Mouse (Mus musculus): ENCODE measurements around the gene Slc22a13. TPM values are rescaled to one million over a fixed set of nuclear protein-coding genes. Genes with fewer than 3 reads are reported as not detected.

Gene Slc22a13
- polyA plus RNA-seq, 1 experiment from 2014 or later = not detected

- ATAC-seq (ENCODE audit: low FRiP score, low read depth) = no peak
- H3K4me2 ChIP-seq (replicated peaks) = no peak overlapping the region
- H3K36me3 ChIP-seq = no peaks in the 10 kb centered on the region
- no peaks in the 10 kb centered on the region for H3K4me1 ChIP-seq
- H3K9me3 ChIP-seq = no peaks in the 10 kb centered on the region
- no peak overlapping the region for H3K27ac ChIP-seq (replicated peaks)
- no peak overlapping the region for H3K4me3 ChIP-seq
- no peak overlapping the region for H3K9ac ChIP-seq (replicated peaks)
- 26% methylated on average over 5 of the region's 5 CpGs for WGBS
- H3K27me3 ChIP-seq = peaks cover 5% of the 10 kb centered on the region; the same call in 1 of the 2 replicates
These were observed 59.3 kb downstream of the Slc22a13 start for GRCm38 (mm10) chr9:119149601-119150000.

DNA sequence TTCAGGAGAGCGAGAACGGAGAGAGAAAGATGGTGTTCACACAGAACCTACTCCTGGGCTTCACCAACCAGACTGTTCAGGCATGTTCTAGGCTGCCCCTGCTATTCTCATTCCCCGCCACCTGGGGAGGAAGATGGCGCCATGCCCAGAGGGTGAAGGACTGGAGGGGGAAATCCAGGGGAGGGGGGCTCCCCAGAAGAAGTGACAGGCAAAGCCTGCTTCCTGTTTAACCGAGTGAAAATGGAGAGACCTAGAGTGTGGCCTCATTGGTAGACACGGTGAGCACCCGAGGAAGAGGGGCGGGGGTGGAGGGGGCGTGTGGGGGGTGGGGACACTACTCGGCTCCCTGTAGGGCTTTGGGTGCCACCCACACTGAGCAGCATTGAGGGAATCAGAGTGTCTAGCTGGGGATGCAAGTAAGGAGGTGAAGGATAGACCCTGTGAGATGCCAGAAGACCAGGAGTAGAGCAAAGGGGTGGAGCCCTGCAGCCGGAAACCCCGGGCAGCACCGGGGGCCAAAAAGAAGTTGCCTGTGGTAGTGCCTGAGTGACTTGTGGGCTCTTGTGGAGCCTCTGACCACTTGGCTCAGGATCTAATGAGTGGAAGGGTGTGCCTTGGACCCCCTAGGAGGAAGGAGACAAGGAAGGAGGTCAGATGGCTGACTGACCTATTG is 62.7 kb downstream of the Slc22a13 start:
- no peak for ATAC-seq (ENCODE audit: low FRiP score, low read depth)
- WGBS = 85% methylated on average over 13 of the region's 13 CpGs
- H3K9ac ChIP-seq (replicated peaks) = no peak overlapping the region

GRCm38 (mm10) chr9:119145638-119146037 is 63.3 kb downstream of the Slc22a13 start:
- 70% methylated on average over 6 of the region's 6 CpGs for WGBS
- 0 out of 2 replicates have a peak, but pooled peaks cover 3% of the 10 kb centered on the region for H3K27me3 ChIP-seq
- H3K4me3 ChIP-seq = no peak overlapping the region
- H3K4me1 ChIP-seq = no peaks in the 10 kb centered on the region
- no peak overlapping the region for H3K27ac ChIP-seq (replicated peaks)
- no peak overlapping the region for H3K4me2 ChIP-seq (replicated peaks)
- no peaks in the 10 kb centered on the region for H3K9me3 ChIP-seq
- no peak overlapping the region for H3K9ac ChIP-seq (replicated peaks)
- H3K36me3 ChIP-seq = no peaks in the 10 kb centered on the region
- ATAC-seq (ENCODE audit: low FRiP score, low read depth) = no peak

More for the DNA sequence above, 62.7 kb downstream of the Slc22a13 start:
- H3K27ac ChIP-seq (replicated peaks) = no peak overlapping the region
- no peaks in the 10 kb centered on the region for H3K36me3 ChIP-seq
- H3K4me2 ChIP-seq (replicated peaks) = no peak overlapping the region
- H3K4me1 ChIP-seq = no peaks in the 10 kb centered on the region
- H3K27me3 ChIP-seq = 0 out of 2 replicates have a peak, but pooled peaks cover 3% of the 10 kb centered on the region
- H3K4me3 ChIP-seq = no peak overlapping the region
- no peaks in the 10 kb centered on the region for H3K9me3 ChIP-seq

DNA sequence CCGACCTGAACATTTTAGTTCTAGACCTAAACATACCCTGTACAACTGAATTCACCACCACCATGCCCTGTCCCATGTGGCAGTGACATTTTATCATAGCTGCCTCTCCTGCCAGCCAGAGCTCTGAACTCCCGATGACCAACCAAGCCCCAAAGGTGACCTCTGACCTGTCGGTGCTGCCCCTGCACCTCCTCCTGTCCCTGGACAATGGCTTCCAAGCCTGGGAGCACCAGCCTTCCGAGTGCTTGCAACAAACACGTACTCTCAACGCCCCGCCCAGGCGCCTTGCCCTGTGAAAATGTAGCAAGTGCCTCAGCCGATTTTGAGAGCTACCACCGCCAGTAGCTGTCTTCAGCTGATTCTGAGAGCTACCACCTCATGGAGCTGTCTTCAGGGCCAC is 63.8 kb downstream of the Slc22a13 start:
- H3K27ac ChIP-seq (replicated peaks) = no peak overlapping the region
- H3K27me3 ChIP-seq = 0 out of 2 replicates have a peak, but pooled peaks cover 3% of the 10 kb centered on the region
- no peak overlapping the region for H3K9ac ChIP-seq (replicated peaks)
- H3K4me3 ChIP-seq = no peak overlapping the region
- ATAC-seq (ENCODE audit: low FRiP score, low read depth) = no peak
- no peaks in the 10 kb centered on the region for H3K9me3 ChIP-seq
- no peak overlapping the region for H3K4me2 ChIP-seq (replicated peaks)
- 49% methylated on average over 10 of the region's 10 CpGs for WGBS
- H3K4me1 ChIP-seq = no peaks in the 10 kb centered on the region
- no peaks in the 10 kb centered on the region for H3K36me3 ChIP-seq

GRCm38 (mm10) chr9:119144696-119145095 is 64.2 kb downstream of the Slc22a13 start:
- H3K27ac ChIP-seq (replicated peaks) = no peak overlapping the region
- no peaks in the 10 kb centered on the region for H3K4me1 ChIP-seq
- no peak overlapping the region for H3K4me2 ChIP-seq (replicated peaks)
- ATAC-seq (ENCODE audit: low FRiP score, low read depth) = no peak
- no peak overlapping the region for H3K9ac ChIP-seq (replicated peaks)
- 0 out of 2 replicates have a peak, but pooled peaks cover 3% of the 10 kb centered on the region for H3K27me3 ChIP-seq
- H3K36me3 ChIP-seq = no peaks in the 10 kb centered on the region
- WGBS = 94% methylated on average over 8 of the region's 8 CpGs
- no peak overlapping the region for H3K4me3 ChIP-seq
- H3K9me3 ChIP-seq = no peaks in the 10 kb centered on the region

- no peak overlapping the region for H3K4me2 ChIP-seq (replicated peaks)
- 0 out of 2 replicates have a peak, but pooled peaks cover 3% of the 10 kb centered on the region for H3K27me3 ChIP-seq
- no peak overlapping the region for H3K4me3 ChIP-seq
- no peak for ATAC-seq (ENCODE audit: low FRiP score, low read depth)
- no peak overlapping the region for H3K27ac ChIP-seq (replicated peaks)
- H3K36me3 ChIP-seq = no peaks in the 10 kb centered on the region
- WGBS = 76% methylated on average over 9 of the region's 9 CpGs
- no peak overlapping the region for H3K9ac ChIP-seq (replicated peaks)
- no peaks in the 10 kb centered on the region for H3K4me1 ChIP-seq
- no peaks in the 10 kb centered on the region for H3K9me3 ChIP-seq
These were observed 65.5 kb downstream of the Slc22a13 start for GRCm38 (mm10) chr9:119143372-119143771.

Other genes starting within 250 kb of the Slc22a13 start
- 6.3 and 9.1 TPM in 2 replicates for gene Vill, start 156.3 kb downstream of the Slc22a13 start, polyA plus RNA-seq (2016; fragmentation: Nextera tagmentation; extraction: Ambion mirVana)
- gene Plcd1, start 115.6 kb downstream of the Slc22a13 start, polyA plus RNA-seq (2016; fragmentation: Nextera tagmentation; extraction: Ambion mirVana) = 22.4 and 31.9 TPM in 2 replicates
- 0.56 and 1.1 TPM in 2 replicates for gene Dlec1, start 106.6 kb downstream of the Slc22a13 start, polyA plus RNA-seq (2016; fragmentation: Nextera tagmentation; extraction: Ambion mirVana)
- 0.54 and 1.9 TPM in 2 replicates for gene Acaa1b, start 52.0 kb downstream of the Slc22a13 start, polyA plus RNA-seq (2016; fragmentation: Nextera tagmentation; extraction: Ambion mirVana)
- gene Gm47289, start 49.9 kb downstream of the Slc22a13 start, polyA plus RNA-seq (2016; fragmentation: Nextera tagmentation; extraction: Ambion mirVana) = not detected in 2 replicates
- gene Oxsr1, start 113.3 kb upstream of the Slc22a13 start, polyA plus RNA-seq (2016; fragmentation: Nextera tagmentation; extraction: Ambion mirVana) = 20.9 and 24.1 TPM in 2 replicates
- 79.1 and 82.2 TPM in 2 replicates for gene Acaa1a, start 130.6 kb upstream of the Slc22a13 start, polyA plus RNA-seq (2016; fragmentation: Nextera tagmentation; extraction: Ambion mirVana)
- 5.7 and 6.2 TPM in 2 replicates for gene Myd88, start 132.3 kb upstream of the Slc22a13 start, polyA plus RNA-seq (2016; fragmentation: Nextera tagmentation; extraction: Ambion mirVana)
- 5.0 and 5.7 TPM in 2 replicates for gene Xylb, start 148.3 kb upstream of the Slc22a13 start, polyA plus RNA-seq (2016; fragmentation: Nextera tagmentation; extraction: Ambion mirVana)
- not detected in 2 replicates for gene Slc22a14, start 156.5 kb upstream of the Slc22a13 start, polyA plus RNA-seq (2016; fragmentation: Nextera tagmentation; extraction: Ambion mirVana)
- 109 and 116 TPM in 2 replicates for gene Acvr2b, start 193.0 kb upstream of the Slc22a13 start, polyA plus RNA-seq (2016; fragmentation: Nextera tagmentation; extraction: Ambion mirVana)
- gene Exog, start 235.8 kb upstream of the Slc22a13 start, polyA plus RNA-seq (2016; fragmentation: Nextera tagmentation; extraction: Ambion mirVana) = 38.1 and 45.1 TPM in 2 replicates

Measured in midbrain, embryonic 12.5 days (tissue).